Mouse (Mus musculus): ENCODE measurements around the gene Ubl7.

- no peak for TF ChIP-seq POLR2A (IDR thresholded peaks at IDR 0.05; ENCODE audit: control insufficient read depth, low read depth, low read length)
- no peak for TF ChIP-seq CTCF (IDR thresholded peaks at IDR 0.05; ENCODE audit: control insufficient read depth, insufficient read depth, insufficient replicate concordance, low read depth, low read length)
These were observed 20.5 kb downstream of the Ubl7 start for GRCm38 (mm10) chr9:57931166-57931767.

Measured in testis, adult 2 months (tissue).